Mouse (Mus musculus): ENCODE measurements around the gene Gm28043. TPM values are rescaled to one million over a fixed set of nuclear protein-coding genes. Genes with fewer than 3 reads are reported as not detected.

Gm28043 gene
- 1 to 10 TPM in 1 of 2 experiments, under 1 TPM in 1; 0.09 to 1.2 TPM for polyA plus RNA-seq (2012; fragmentation: generic; extraction: Trizol)

DNA sequence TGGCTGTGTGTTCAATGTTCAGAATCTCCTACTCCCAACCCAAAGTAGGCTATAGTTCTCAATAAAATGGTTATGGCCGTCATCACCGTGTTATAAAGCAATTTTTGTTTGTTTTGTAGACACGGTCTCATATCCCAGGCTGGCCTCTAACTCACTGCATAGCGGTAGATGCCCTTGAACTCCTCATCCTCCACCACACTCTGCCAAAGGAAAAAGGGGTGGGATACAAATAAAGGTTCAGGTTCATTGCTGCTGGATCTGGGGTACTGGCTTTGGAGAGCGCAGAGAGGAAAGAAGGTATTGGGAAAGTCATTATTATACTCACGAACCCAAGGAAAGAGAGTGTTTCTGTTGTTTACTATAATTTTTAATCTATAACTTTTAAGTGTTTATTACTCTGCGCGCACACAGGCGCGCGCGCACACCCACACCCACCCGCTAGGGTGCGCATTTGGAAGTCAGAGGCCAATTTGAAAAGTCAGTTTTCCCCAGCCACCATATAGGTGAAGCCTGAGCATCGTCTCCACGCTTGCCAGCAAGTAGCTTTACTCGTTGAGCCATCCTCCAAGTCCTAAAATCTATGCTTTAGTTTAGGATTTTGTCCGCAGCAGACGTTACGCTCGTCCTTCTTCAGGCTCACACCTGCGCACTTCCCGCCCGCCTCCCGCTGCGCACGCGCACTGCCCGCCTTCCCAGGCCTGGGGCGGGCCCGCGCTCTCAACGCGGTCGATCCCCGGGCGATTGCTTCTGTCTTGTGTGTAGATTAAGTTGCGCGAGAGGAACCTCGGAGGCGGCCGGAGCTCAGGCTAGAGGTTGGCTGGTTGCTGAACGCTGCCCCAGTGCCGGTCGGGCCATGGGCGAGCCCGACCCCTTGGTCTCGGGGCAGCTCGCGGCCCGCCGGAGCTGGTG, at the start of gene Gm28043, which contains the start of gene Rnf8:
Gene Gm28043 (plus strand): TSS at position 762 of the 909 bp plus-strand sequence.
Gene Rnf8 (plus strand): TSS at position 676 of the 909 bp plus-strand sequence.

GRCm38 (mm10) chr17:29660076-29660761, 45.5 kb downstream of the Gm28043 start, which contains the start of gene Cmtr1:
Gene Cmtr1, plus strand, starts transcription at chr17:29660595.

GRCm38 (mm10) chr17:29716732-29717445, 102.2 kb downstream of the Gm28043 start, which contains the start of gene Ccdc167:
Gene Ccdc167, minus strand, starts transcription at chr17:29717044.

Other genes starting within 250 kb of the Gm28043 start
- 1 to 10 TPM; 2.5 to 4.2 TPM for gene Pim1, start 124.1 kb upstream of the Gm28043 start, polyA plus RNA-seq (2012; fragmentation: generic; extraction: Trizol)
- gene Gm17657, start 65.2 kb upstream of the Gm28043 start, polyA plus RNA-seq (2012; fragmentation: generic; extraction: Trizol): not detected
- 10 to 100 TPM in 1 of 2 experiments, 1 to 10 TPM in 1; 5.3 to 12.6 TPM for gene Tbc1d22b, start 65.1 kb upstream of the Gm28043 start, polyA plus RNA-seq (2012; fragmentation: generic; extraction: Trizol)
- under 1 TPM in 1 of 2 experiments, not detected in 1; 0.05 TPM for gene Tmem217, start 62.5 kb upstream of the Gm28043 start, polyA plus RNA-seq (2012; fragmentation: generic; extraction: Trizol)
- gene Rnf8, start 86 bp upstream of the Gm28043 start, polyA plus RNA-seq (2012; fragmentation: generic; extraction: Trizol): 10 to 100 TPM; 11.1 to 28.3 TPM
- 10 to 100 TPM; 33.5 to 53.6 TPM for gene Cmtr1, start 45.7 kb downstream of the Gm28043 start, polyA plus RNA-seq (2012; fragmentation: generic; extraction: Trizol)
- 10 to 100 TPM; 16.8 to 18.9 TPM for gene Ccdc167, start 102.2 kb downstream of the Gm28043 start, polyA plus RNA-seq (2012; fragmentation: generic; extraction: Trizol)